Mouse (Mus musculus) naive thymus-derived CD4-positive, alpha-beta T cell, adult 2 months (primary cell): Measurements from ENCODE around the gene Gm20388.
"Not testable (repeated sequence)": the region's sequence is repeated elsewhere in the genome, so short reads cannot be mapped to it uniquely, and the experiment has no call there.

Experiments used
- DNase-seq: peaks from one replicate; pipeline ENCODE4 v3.0.0-alpha.2; 2011; ENCODE audit warnings: low read depth

Gene Gm20388

GRCm38 (mm10) chr8:121316009-121316408 is 1405.4 kb downstream of the Gm20388 start:
- DNase-seq: no peak

- DNase-seq: not testable (repeated sequence)
Observed at GRCm38 (mm10) chr8:121318756-121319155, 1408.1 kb downstream of the Gm20388 start.

GRCm38 (mm10) chr8:121319491-121319890 is 1408.8 kb downstream of the Gm20388 start:
- no peak for DNase-seq

GRCm38 (mm10) chr8:121326164-121326910 is 1415.7 kb downstream of the Gm20388 start:
- no peak for DNase-seq

GRCm38 (mm10) chr8:121332436-121332835 is 1421.8 kb downstream of the Gm20388 start:
- DNase-seq: no peak

GRCm38 (mm10) chr8:121334495-121335424 is 1424.1 kb downstream of the Gm20388 start:
- no peak for DNase-seq

GRCm38 (mm10) chr8:121335684-121336083 is 1425.0 kb downstream of the Gm20388 start:
- no peak for DNase-seq

GRCm38 (mm10) chr8:121342931-121343330 is 1432.3 kb downstream of the Gm20388 start:
- DNase-seq: no peak

- no peak for DNase-seq
Observed at GRCm38 (mm10) chr8:121344486-121344885, 1433.8 kb downstream of the Gm20388 start.

- no peak for DNase-seq
Observed at GRCm38 (mm10) chr8:121346175-121346574, 1435.5 kb downstream of the Gm20388 start.

- DNase-seq: no peak
Observed at GRCm38 (mm10) chr8:121346862-121347261, 1436.2 kb downstream of the Gm20388 start.

- no peak for DNase-seq
Observed at GRCm38 (mm10) chr8:121348998-121349397, 1438.4 kb downstream of the Gm20388 start.

- no peak for DNase-seq
Observed at GRCm38 (mm10) chr8:121350803-121351202, 1440.2 kb downstream of the Gm20388 start.

- no peak for DNase-seq
Observed at GRCm38 (mm10) chr8:121354844-121355243, 1444.2 kb downstream of the Gm20388 start.

GRCm38 (mm10) chr8:121357451-121357850 is 1446.8 kb downstream of the Gm20388 start:
- DNase-seq: no peak

GRCm38 (mm10) chr8:121358609-121359008 is 1448.0 kb downstream of the Gm20388 start:
- DNase-seq: no peak

- DNase-seq: no peak
Observed at GRCm38 (mm10) chr8:121359131-121359981, 1448.7 kb downstream of the Gm20388 start.

GRCm38 (mm10) chr8:121360001-121360400 is 1449.4 kb downstream of the Gm20388 start:
- DNase-seq: no peak

GRCm38 (mm10) chr8:121361166-121361565 is 1450.5 kb downstream of the Gm20388 start:
- no peak for DNase-seq

- no peak for DNase-seq
Observed at GRCm38 (mm10) chr8:121364646-121365045, 1454.0 kb downstream of the Gm20388 start.

GRCm38 (mm10) chr8:121365150-121365549 is 1454.5 kb downstream of the Gm20388 start:
- DNase-seq: no peak

- DNase-seq: no peak
Observed at GRCm38 (mm10) chr8:121366655-121367054, 1456.0 kb downstream of the Gm20388 start.
